Mouse (Mus musculus) myocyte (in vitro differentiated cells): ENCODE measurements at regions not wholly inside any gene's neighbourhood (a gene's known extent, or its start where the extent isn't known, plus 50 kb on each side); places are given as distances from the start of the nearest gene placed in this dataset.

ENCODE experiments used
- H3K27me3 ChIP-seq: one replicate; pipeline ENCODE4 v1.6.1; 2011; ENCODE audit not compliant: control insufficient read depth, insufficient read depth, insufficient read length
- H3K36me3 ChIP-seq: one replicate; pipeline ENCODE4 v1.6.1; 2011; ENCODE audit not compliant: control insufficient read depth, insufficient read depth
- H3K4me2 ChIP-seq: one replicate; pipeline ENCODE4 v1.6.1; 2011; ENCODE audit warnings: low read depth, control low read depth
- H3K4me3 ChIP-seq: one replicate; pipeline ENCODE4 v1.5.1; 2011; ENCODE audit warnings: mild to moderate bottlenecking, control low read depth, moderate library complexity
- H3K79me2 ChIP-seq: one replicate; pipeline ENCODE4 v1.6.1; 2011; ENCODE audit not compliant: control insufficient read depth, insufficient read depth
- H3ac ChIP-seq: one replicate; pipeline ENCODE4 v1.6.1; 2011; ENCODE audit not compliant: control insufficient read depth, insufficient read length
- CEBPB ChIP-seq: IDR thresholded peaks from 2 replicates; pipeline ENCODE4 v1.6.1; 2011; ENCODE audit warnings: mild to moderate bottlenecking, moderate library complexity; ENCODE audit not compliant: poor library complexity, insufficient read depth, severe bottlenecking
- E2F4 ChIP-seq: IDR thresholded peaks from one replicate; pipeline ENCODE4 v1.6.1; 2011; ENCODE audit warnings: mild to moderate bottlenecking, control low read depth, moderate library complexity; ENCODE audit not compliant: insufficient read depth
- MAX ChIP-seq: IDR thresholded peaks from one replicate; pipeline ENCODE4 v1.6.1; 2011; ENCODE audit warnings: low read depth, mild to moderate bottlenecking, control low read depth
- MYOD1 ChIP-seq, 3 experiments: IDR thresholded peaks; one replicate each; pipeline ENCODE4 v1.6.1; 2011; ENCODE audit warnings: control low read depth in 2 of 3, low read depth in 2 of 3, mild to moderate bottlenecking in 2 of 3, moderate library complexity in 1 of 3; ENCODE audit not compliant: insufficient read length in 2 of 3, control insufficient read depth in 1 of 3
- MYOG ChIP-seq, 3 experiments: IDR thresholded peaks; one replicate each; pipeline ENCODE4 v1.6.1; 2011; ENCODE audit warnings: control low read depth in 2 of 3, low read depth in 2 of 3, mild to moderate bottlenecking in 2 of 3; ENCODE audit not compliant: insufficient read length in 2 of 3, control insufficient read depth in 1 of 3, insufficient read depth in 1 of 3
- POLR2A ChIP-seq: IDR thresholded peaks from one replicate; pipeline ENCODE4 v1.6.1; 2011; ENCODE audit warnings: low read depth, mild to moderate bottlenecking, control low read depth, moderate library complexity; ENCODE audit not compliant: insufficient read length
- POLR2AphosphoS2 ChIP-seq: IDR thresholded peaks from one replicate; pipeline ENCODE4 v1.6.1; 2011; ENCODE audit warnings: low read depth, control low read depth; ENCODE audit not compliant: insufficient read length
- REST ChIP-seq: IDR thresholded peaks from one replicate; pipeline ENCODE4 v1.6.1; 2011; ENCODE audit warnings: mild to moderate bottlenecking, control low read depth, moderate library complexity; ENCODE audit not compliant: insufficient read depth, insufficient read length
- SRF ChIP-seq: IDR thresholded peaks from one replicate; pipeline ENCODE4 v1.6.1; 2011; ENCODE audit warnings: low read depth; ENCODE audit not compliant: control insufficient read depth, insufficient read length
- TCF12 ChIP-seq: IDR thresholded peaks from one replicate; pipeline ENCODE4 v1.6.1; 2011; ENCODE audit warnings: mild to moderate bottlenecking, control low read depth; ENCODE audit not compliant: poor library complexity, insufficient read depth, severe bottlenecking
- TCF3 ChIP-seq: IDR thresholded peaks from one replicate; pipeline ENCODE4 v1.6.1; 2011; ENCODE audit warnings: low read depth, control low read depth; ENCODE audit not compliant: insufficient read length
- USF1 ChIP-seq: IDR thresholded peaks from one replicate; pipeline ENCODE4 v1.6.1; 2011; ENCODE audit warnings: low read depth, mild to moderate bottlenecking, control low read depth, moderate library complexity

- H3K27me3 ChIP-seq: no peaks in the 10 kb centered on the region
- no peaks in the 10 kb centered on the region for H3K79me2 ChIP-seq
- TF ChIP-seq POLR2AphosphoS2: no peak
- TF ChIP-seq SRF: no peak
- no peak for TF ChIP-seq MYOG (IDR thresholded peaks at IDR 0.05; ENCODE audit: control insufficient read depth in 1 of 3, insufficient read depth in 1 of 3, insufficient read length in 2 of 3, low read depth in 2 of 3)
- TF ChIP-seq TCF12: no peak
- TF ChIP-seq MYOD1 (IDR thresholded peaks at IDR 0.05; ENCODE audit: control insufficient read depth in 1 of 3, insufficient read length in 2 of 3, low read depth in 2 of 3): no peak
- no peak for TF ChIP-seq USF1
- TF ChIP-seq E2F4: no peak
- TF ChIP-seq CEBPB: no peak
- no peak for TF ChIP-seq MAX
- no peak overlapping the region for H3K4me3 ChIP-seq
- H3ac ChIP-seq: no peak overlapping the region
- H3K36me3 ChIP-seq: no peaks in the 10 kb centered on the region
- no peak overlapping the region for H3K4me2 ChIP-seq
These were observed 432.5 kb downstream of the Tmem132b start for GRCm38 (mm10) chr5:125964039-125964438.

- Histone ChIP-seq H3K79me2 (no peaks in the 10 kb centered on the region), H3K4me2 (no peak overlapping the region), H3K4me3 (no peak overlapping the region), H3K27me3 (no peaks in the 10 kb centered on the region), H3K36me3 (no peaks in the 10 kb centered on the region), H3ac (no peak overlapping the region)
- no peak for TF ChIP-seq REST
- no peak for TF ChIP-seq E2F4
- no peak for TF ChIP-seq POLR2AphosphoS2
- no peak for TF ChIP-seq TCF3
- TF ChIP-seq TCF12: no peak
- no peak for TF ChIP-seq POLR2A
- no peak for TF ChIP-seq USF1
- TF ChIP-seq MYOG (IDR thresholded peaks at IDR 0.05; ENCODE audit: control insufficient read depth in 1 of 3, insufficient read depth in 1 of 3, insufficient read length in 2 of 3, low read depth in 2 of 3): no peak
- TF ChIP-seq MYOD1 (IDR thresholded peaks at IDR 0.05; ENCODE audit: control insufficient read depth in 1 of 3, insufficient read length in 2 of 3, low read depth in 2 of 3): no peak
- TF ChIP-seq SRF: no peak
- TF ChIP-seq CEBPB: no peak
- TF ChIP-seq MAX: no peak
These were observed 436.6 kb downstream of the Tmem132b start for GRCm38 (mm10) chr5:125968151-125968550.

GRCm38 (mm10) chr5:125974035-125974434, 442.5 kb downstream of the Tmem132b start:
- H3ac ChIP-seq: no peak overlapping the region
- TF ChIP-seq MYOG (IDR thresholded peaks at IDR 0.05; ENCODE audit: control insufficient read depth in 1 of 3, insufficient read depth in 1 of 3, insufficient read length in 2 of 3, low read depth in 2 of 3) (no peak), TCF3 (no peak), POLR2AphosphoS2 (no peak), CEBPB (no peak), REST (no peak), POLR2A (no peak), TCF12 (no peak)
- H3K4me2 ChIP-seq: no peak overlapping the region
- H3K27me3 ChIP-seq: no peaks in the 10 kb centered on the region
- no peaks in the 10 kb centered on the region for H3K79me2 ChIP-seq
- H3K4me3 ChIP-seq: no peak overlapping the region
- H3K36me3 ChIP-seq: no peaks in the 10 kb centered on the region

- H3K4me3 ChIP-seq: no peak overlapping the region
- no peaks in the 10 kb centered on the region for H3K27me3 ChIP-seq
- H3K79me2 ChIP-seq: no peaks in the 10 kb centered on the region
- no peak overlapping the region for H3K4me2 ChIP-seq
- no peak overlapping the region for H3ac ChIP-seq
- H3K36me3 ChIP-seq: no peaks in the 10 kb centered on the region
- no peak for TF ChIP-seq USF1
- no peak for TF ChIP-seq REST
- no peak for TF ChIP-seq MYOG (IDR thresholded peaks at IDR 0.05; ENCODE audit: control insufficient read depth in 1 of 3, insufficient read depth in 1 of 3, insufficient read length in 2 of 3, low read depth in 2 of 3)
- no peak for TF ChIP-seq POLR2A
- no peak for TF ChIP-seq POLR2AphosphoS2
- no peak for TF ChIP-seq E2F4
- TF ChIP-seq TCF12: no peak
- no peak for TF ChIP-seq TCF3
- TF ChIP-seq SRF: no peak
- TF ChIP-seq CEBPB: no peak
These were observed 448.2 kb downstream of the Tmem132b start for GRCm38 (mm10) chr5:125979801-125980200.

- H3K4me3 ChIP-seq: no peak overlapping the region
- H3K36me3 ChIP-seq: no peaks in the 10 kb centered on the region
- H3ac ChIP-seq: no peak overlapping the region
- no peaks in the 10 kb centered on the region for H3K27me3 ChIP-seq
- TF ChIP-seq POLR2A (no peak), MYOG (IDR thresholded peaks at IDR 0.05; ENCODE audit: control insufficient read depth in 1 of 3, insufficient read depth in 1 of 3, insufficient read length in 2 of 3, low read depth in 2 of 3) (no peak), USF1 (no peak), REST (no peak), SRF (no peak), MYOD1 (IDR thresholded peaks at IDR 0.05; ENCODE audit: control insufficient read depth in 1 of 3, insufficient read length in 2 of 3, low read depth in 2 of 3) (no peak), CEBPB (no peak), E2F4 (no peak), POLR2AphosphoS2 (no peak)
- H3K4me2 ChIP-seq: no peak overlapping the region
- no peaks in the 10 kb centered on the region for H3K79me2 ChIP-seq
These were observed 453.8 kb downstream of the Tmem132b start for GRCm38 (mm10) chr5:125985356-125985755.
